Mouse (Mus musculus) bone marrow, adult 2 months (tissue): ENCODE measurements around the gene Elk4. TPM values are rescaled to one million over a fixed set of nuclear protein-coding genes. Genes with fewer than 3 reads are reported as not detected.

ENCODE experiments used
- H3K27ac ChIP-seq: fragments of 200-500 bp; 2 replicates; pipeline ENCODE4 v1.5.1; 2012; ENCODE audit warnings: low read depth, mild to moderate bottlenecking, control low read depth, inconsistent platforms, low read length; ENCODE audit not compliant: control insufficient read depth, poor library complexity, insufficient read depth
- H3K4me1 ChIP-seq: fragments of 200-500 bp; 2 replicates; pipeline ENCODE4 v1.6.1; 2011; ENCODE audit warnings: low read length; ENCODE audit not compliant: control insufficient read depth, insufficient read depth
- H3K4me3 ChIP-seq: fragments of 200-500 bp; replicated peaks from 2 replicates; pipeline ENCODE3; 2011; ENCODE audit warnings: mild to moderate bottlenecking, low read depth, low read length, control low read depth; ENCODE audit not compliant: control insufficient read depth
- CTCF ChIP-seq: fragments of 200-500 bp; IDR thresholded peaks from 2 replicates; pipeline ENCODE4 v1.5.1; 2011; ENCODE audit warnings: low read length, control low read depth; ENCODE audit not compliant: control insufficient read depth, insufficient read depth
- POLR2A ChIP-seq: fragments of 200-500 bp; IDR thresholded peaks from 2 replicates; pipeline ENCODE4 v1.6.1; 2011; ENCODE audit warnings: low read depth, mild to moderate bottlenecking, control low read depth, low read length, borderline replicate concordance; ENCODE audit not compliant: control insufficient read depth
- WGBS: fragments of 180-500 bp; shearing (Covaris S2); methylation state at CpG from one replicate; pipeline ENCODE4 v1.1.7; 2018; 5-methylcytosine and 5-hydroxymethylcytosine counted together
- polyA plus RNA-seq: library from polyadenylated mRNA; stranded (reverse); fragments of >200 nt; gene quantifications from 2 replicates; pipeline ENCODE4 v1.2.4, GENCODE M21; 2011; ENCODE audit warnings: low replicate concordance; ENCODE audit not compliant: missing spikeins, insufficient read depth, insufficient read length

The Elk4 gene
- polyA plus RNA-seq, 1 experiment, result 91.1 TPM

- WGBS, result 82% methylated on average over 10 of the region's 10 CpGs
- Histone ChIP-seq H3K27ac (no peak overlapping the region), H3K4me1 (no peaks in the 10 kb centered on the region), H3K4me3 (no peak overlapping the region)
- TF ChIP-seq CTCF, result no peak
- TF ChIP-seq POLR2A, result no peak
Measured at GRCm38 (mm10) chr1:132075576-132075975, 68.2 kb downstream of the Elk4 start.

- TF ChIP-seq POLR2A, result no peak
- TF ChIP-seq CTCF, result no peak
- WGBS, result 77% methylated on average over 2 of the region's 2 CpGs
- Histone ChIP-seq H3K4me3 (no peak overlapping the region), H3K4me1 (no peaks in the 10 kb centered on the region), H3K27ac (no peak overlapping the region)
Measured at GRCm38 (mm10) chr1:132078413-132078812, 71.0 kb downstream of the Elk4 start.

Other genes with a start within 250 kb of the Elk4 start
- gene Pm20d1, start 210.2 kb upstream of the Elk4 start, polyA plus RNA-seq, result 0.35 TPM in 1 of 2 replicates, not detected in the other
- gene Slc41a1, start 180.1 kb upstream of the Elk4 start, polyA plus RNA-seq, result 1.4 and 2.2 TPM in 2 replicates
- gene Rab29, start 140.4 kb upstream of the Elk4 start, polyA plus RNA-seq, result 14.6 and 15.7 TPM in 2 replicates
- 78.2 and 86.6 TPM in 2 replicates for gene Nucks1, start 97.1 kb upstream of the Elk4 start, polyA plus RNA-seq
- gene Slc45a3, start 44.6 kb upstream of the Elk4 start, polyA plus RNA-seq, result 1.5 and 1.7 TPM in 2 replicates
- not detected in 2 replicates for gene Mfsd4a, start 60.5 kb downstream of the Elk4 start, polyA plus RNA-seq
- 1.3 and 3.8 TPM in 2 replicates for gene Cdk18, start 132.1 kb downstream of the Elk4 start, polyA plus RNA-seq
- gene Lemd1, start 183.8 kb downstream of the Elk4 start, polyA plus RNA-seq, result not detected in 2 replicates
- gene AC124108.1, start 183.8 kb downstream of the Elk4 start, polyA plus RNA-seq, result not detected in 2 replicates
- gene Gm10188, start 222.2 kb downstream of the Elk4 start, polyA plus RNA-seq, result not detected in 2 replicates